Mouse (Mus musculus) heart, embryonic 16.5 days (tissue): ENCODE data around the gene Stxbp6. TPM values are rescaled to one million over a fixed set of nuclear protein-coding genes. Genes with fewer than 3 reads are reported as not detected.
A peak's percentile ranks its signal among the peaks of the same experiment; 100 is the strongest.

Experiments
- ATAC-seq: fragments of 200-750 bp; cut with Nextera tagmentation; replicated peaks from 2 replicates; pipeline ENCODE4 v1.8.0; 2017; ENCODE audit warnings: moderate number of reproducible peaks; ENCODE audit not compliant: insufficient read depth, low FRiP score; ENCODE audit errors: extremely low read depth
- H3K27ac ChIP-seq: fragments of 300-500 bp; sonication (generic); 2 replicates; pipeline ENCODE4 v1.5.1; 2014; ENCODE audit warnings: mild to moderate bottlenecking, low read length, control low read depth, moderate library complexity
- H3K27me3 ChIP-seq: fragments of 300-500 bp; sonication (generic); 2 replicates; pipeline ENCODE4 v1.6.1; 2014; ENCODE audit warnings: low read length, mixed read lengths; ENCODE audit not compliant: control insufficient read depth, insufficient read depth
- H3K36me3 ChIP-seq: fragments of 300-500 bp; sonication (generic); 2 replicates; pipeline ENCODE4 v1.6.1; 2014; ENCODE audit not compliant: control insufficient read depth, insufficient read depth
- H3K4me1 ChIP-seq: fragments of 300-500 bp; sonication (generic); 2 replicates; pipeline ENCODE4 v1.6.1; 2014; ENCODE audit warnings: low read length, mixed read lengths; ENCODE audit not compliant: control insufficient read depth, insufficient read depth
- H3K4me2 ChIP-seq: fragments of 300-500 bp; sonication (generic); 2 replicates; pipeline ENCODE4 v1.6.1; 2014; ENCODE audit warnings: low read depth, mild to moderate bottlenecking, control low read depth, low read length
- H3K4me3 ChIP-seq: fragments of 300-500 bp; sonication (generic); 2 replicates; pipeline ENCODE4 v1.5.1; 2014; ENCODE audit warnings: mild to moderate bottlenecking, control low read depth, low read length
- H3K9ac ChIP-seq: fragments of 300-500 bp; sonication (generic); 2 replicates; pipeline ENCODE4 v1.6.1; 2014; ENCODE audit warnings: low read length, control low read depth
- H3K9me3 ChIP-seq: fragments of 300-500 bp; sonication (generic); replicated peaks from 2 replicates; pipeline ENCODE4 v1.6.1; 2016; ENCODE audit warnings: low read length; ENCODE audit not compliant: control insufficient read depth
- WGBS: fragments of 180-500 bp; shearing (Covaris S2); extraction: QIAGEN DNeasy Blood & Tissue Kit; methylation state at CpG from one replicate; pipeline ENCODE4 v1.1.7; 2014; 5-methylcytosine and 5-hydroxymethylcytosine counted together
- polyA plus RNA-seq: library from polyadenylated mRNA; unstranded; fragments of >200 nt; fragmentation: Nextera tagmentation; extraction: Ambion mirVana; gene quantifications from 2 replicates; pipeline ENCODE4 v1.2.1, GENCODE M21; 2015

Gene Stxbp6
- polyA plus RNA-seq, 1 experiment from 2014 or later: 14.3 TPM

GRCm38 (mm10) chr12:44993391-44993790 is 81.1 kb downstream of the Stxbp6 start:
- H3K4me3 ChIP-seq: no peak overlapping the region
- H3K36me3 ChIP-seq: no peaks in the 10 kb centered on the region
- no peak overlapping the region for H3K4me2 ChIP-seq
- WGBS: 47% methylated on average over 3 of the region's 3 CpGs
- H3K27me3 ChIP-seq: no peaks in the 10 kb centered on the region
- peak; percentile 52; the same call in 1 of the 2 replicates for ATAC-seq
- H3K9ac ChIP-seq: no peak overlapping the region
- H3K4me1 ChIP-seq: peaks cover 18% of the 10 kb centered on the region
- H3K9me3 ChIP-seq: no peaks in the 10 kb centered on the region
- peak overlapping the region; percentile 21; the same call in 1 of the 2 replicates for H3K27ac ChIP-seq

GRCm38 (mm10) chr12:44992847-44993246 is 81.7 kb downstream of the Stxbp6 start:
- peak overlapping the region; percentile 21; the same call in 1 of the 2 replicates for H3K27ac ChIP-seq
- WGBS: 52% methylated on average over 4 of the region's 4 CpGs

GRCm38 (mm10) chr12:44990379-44990778 is 84.1 kb downstream of the Stxbp6 start:
- 36% methylated on average over 9 of the region's 9 CpGs for WGBS
- Histone ChIP-seq H3K4me2 (0 out of 2 replicates have a peak overlapping the region, but pooled peaks have one; percentile 10), H3K4me3 (no peak overlapping the region), H3K9ac (no peak overlapping the region), H3K27me3 (no peaks in the 10 kb centered on the region), H3K9me3 (no peaks in the 10 kb centered on the region), H3K27ac (peak overlapping the region; percentile 52; the same call in 1 of the 2 replicates), H3K36me3 (no peaks in the 10 kb centered on the region), H3K4me1 (peaks cover 18% of the 10 kb centered on the region)
- ATAC-seq: no peak

More at GRCm38 (mm10) chr12:44992847-44993246, 81.7 kb downstream of the Stxbp6 start:
- Histone ChIP-seq H3K4me1 (peaks cover 18% of the 10 kb centered on the region), H3K4me2 (no peak overlapping the region), H3K4me3 (no peak overlapping the region), H3K36me3 (no peaks in the 10 kb centered on the region), H3K27me3 (no peaks in the 10 kb centered on the region), H3K9ac (no peak overlapping the region), H3K9me3 (no peaks in the 10 kb centered on the region)
- ATAC-seq: no peak

- H3K27me3 ChIP-seq: no peaks in the 10 kb centered on the region
- no peak overlapping the region for H3K27ac ChIP-seq
- H3K36me3 ChIP-seq: no peaks in the 10 kb centered on the region
- ATAC-seq: no peak
- H3K9ac ChIP-seq: no peak overlapping the region
- peaks cover 18% of the 10 kb centered on the region for H3K4me1 ChIP-seq
- no peak overlapping the region for H3K4me3 ChIP-seq
- no peak overlapping the region for H3K4me2 ChIP-seq
- 86% methylated on average over 4 of the region's 4 CpGs for WGBS
- no peaks in the 10 kb centered on the region for H3K9me3 ChIP-seq
Measured at GRCm38 (mm10) chr12:44989011-44989410, 85.5 kb downstream of the Stxbp6 start.

- no peaks in the 10 kb centered on the region for H3K36me3 ChIP-seq
- no peak for ATAC-seq
- H3K4me2 ChIP-seq: no peak overlapping the region
- H3K9ac ChIP-seq: no peak overlapping the region
- no peaks in the 10 kb centered on the region for H3K27me3 ChIP-seq
- no peak overlapping the region for H3K27ac ChIP-seq
- 17% methylated on average over 1 of the region's 1 CpGs for WGBS
- H3K4me1 ChIP-seq: peaks cover 18% of the 10 kb centered on the region
- H3K4me3 ChIP-seq: no peak overlapping the region
- no peaks in the 10 kb centered on the region for H3K9me3 ChIP-seq
Measured at GRCm38 (mm10) chr12:44987762-44988161, 86.7 kb downstream of the Stxbp6 start.

GRCm38 (mm10) chr12:44979316-44979848 is 95.1 kb downstream of the Stxbp6 start:
- H3K9me3 ChIP-seq: 0 out of 2 replicates have a peak, but pooled peaks cover under 1% of the 10 kb centered on the region
- peaks cover 23% of the 10 kb centered on the region for H3K4me1 ChIP-seq
- no peaks in the 10 kb centered on the region for H3K27me3 ChIP-seq
- H3K9ac ChIP-seq: no peak overlapping the region
- 39% methylated on average over 5 of the region's 5 CpGs for WGBS
- H3K4me3 ChIP-seq: no peak overlapping the region
- H3K4me2 ChIP-seq: peak overlapping the region; percentile 38
- no peaks in the 10 kb centered on the region for H3K36me3 ChIP-seq
- no peak for ATAC-seq
- H3K27ac ChIP-seq: peak overlapping the region; percentile 87

GRCm38 (mm10) chr12:44975266-44975665 is 99.2 kb downstream of the Stxbp6 start:
- Histone ChIP-seq H3K4me2 (peak overlapping the region; percentile 30; the same call in 1 of the 2 replicates), H3K9ac (no peak overlapping the region), H3K4me1 (peaks cover 23% of the 10 kb centered on the region), H3K4me3 (no peak overlapping the region), H3K27me3 (no peaks in the 10 kb centered on the region), H3K36me3 (no peaks in the 10 kb centered on the region), H3K9me3 (0 out of 2 replicates have a peak, but pooled peaks cover 3% of the 10 kb centered on the region), H3K27ac (peak overlapping the region; percentile 71)
- 36% methylated on average over 3 of the region's 3 CpGs for WGBS
- ATAC-seq: peak; percentile 50; the same call in 1 of the 2 replicates

GRCm38 (mm10) chr12:44971477-44971876 is 103.0 kb downstream of the Stxbp6 start:
- no peak overlapping the region for H3K4me3 ChIP-seq
- H3K27ac ChIP-seq: no peak overlapping the region
- H3K4me1 ChIP-seq: peaks cover 7% of the 10 kb centered on the region
- no peaks in the 10 kb centered on the region for H3K27me3 ChIP-seq
- no peak overlapping the region for H3K4me2 ChIP-seq
- H3K36me3 ChIP-seq: no peaks in the 10 kb centered on the region
- H3K9ac ChIP-seq: no peak overlapping the region
- no peak for ATAC-seq
- 0 out of 2 replicates have a peak, but pooled peaks cover 3% of the 10 kb centered on the region for H3K9me3 ChIP-seq
- WGBS: 69% methylated on average over 2 of the region's 2 CpGs

- Histone ChIP-seq H3K27me3 (no peaks in the 10 kb centered on the region), H3K9me3 (no peaks in the 10 kb centered on the region), H3K4me3 (no peak overlapping the region), H3K36me3 (no peaks in the 10 kb centered on the region), H3K4me2 (no peak overlapping the region), H3K9ac (no peak overlapping the region), H3K27ac (no peak overlapping the region), H3K4me1 (no peaks in the 10 kb centered on the region)
- WGBS: 59% methylated on average over 1 of the region's 1 CpGs
- ATAC-seq: no peak
Measured at GRCm38 (mm10) chr12:44967448-44967847, 107.1 kb downstream of the Stxbp6 start.
